Mouse (Mus musculus): ENCODE results near the gene Tbc1d8b. TPM values are rescaled to one million over a fixed set of nuclear protein-coding genes. Genes with fewer than 3 reads are reported as not detected.
A peak's percentile ranks its signal among the peaks of the same experiment; 100 is the strongest.

The Tbc1d8b gene
- total RNA-seq, 2 experiments from 2014 or later: 5.5 to 5.9 TPM

GRCm38 (mm10) chrX:139780988-139781387, 96.2 kb downstream of the Tbc1d8b start:
- DNase-seq: no peak

DNA sequence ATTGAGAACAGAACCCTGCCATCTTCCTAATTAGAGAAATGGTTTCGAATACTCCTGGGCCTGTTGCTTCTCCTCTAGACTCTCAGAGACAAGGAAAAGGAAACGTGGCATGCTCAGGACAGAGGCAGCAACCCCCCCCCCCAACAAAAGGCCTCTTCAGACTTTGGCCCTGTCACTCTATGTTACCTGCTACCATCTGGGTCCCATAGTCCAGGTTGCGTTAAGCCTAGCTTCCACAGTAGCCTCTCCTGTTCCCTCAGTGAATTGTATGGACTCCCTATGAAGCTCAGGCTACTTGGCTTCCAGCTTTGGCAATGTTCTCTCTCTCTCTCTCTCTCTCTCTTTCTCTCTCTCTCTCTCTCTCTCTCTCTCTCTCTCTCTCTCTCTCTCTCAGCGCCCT, 96.8 kb downstream of the Tbc1d8b start:
- DNase-seq: no peak

- no peak for DNase-seq
These were observed 97.7 kb downstream of the Tbc1d8b start, which contains the start of gene Ripply1 for GRCm38 (mm10) chrX:139782278-139783044. Gene Ripply1 (minus strand): TSS chrX:139782353.

DNA sequence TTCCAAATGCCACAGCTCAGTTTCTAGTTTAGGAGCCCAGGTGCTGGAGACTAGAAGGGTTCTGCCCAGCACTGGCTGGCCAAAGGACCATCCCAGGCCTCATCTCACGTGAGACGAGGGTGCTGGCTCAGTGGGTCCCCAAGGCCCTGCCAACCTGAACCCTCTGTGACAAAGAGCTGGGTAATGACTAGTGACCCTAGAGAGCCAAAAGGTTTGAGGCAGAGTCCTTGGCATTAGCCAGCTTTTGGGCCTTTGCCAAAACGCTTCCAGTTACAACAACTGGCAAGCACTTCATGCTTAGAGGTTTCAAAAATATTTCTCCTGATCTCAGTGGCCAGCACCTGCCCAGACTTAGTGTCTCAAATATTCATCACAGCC, 98.2 kb downstream of the Tbc1d8b start:
- peak; percentile 61 for DNase-seq

- no peak for DNase-seq
These were observed 101.0 kb downstream of the Tbc1d8b start for GRCm38 (mm10) chrX:139785764-139786163.

- DNase-seq: no peak
These were observed 109.5 kb downstream of the Tbc1d8b start for GRCm38 (mm10) chrX:139794072-139794845.

DNA sequence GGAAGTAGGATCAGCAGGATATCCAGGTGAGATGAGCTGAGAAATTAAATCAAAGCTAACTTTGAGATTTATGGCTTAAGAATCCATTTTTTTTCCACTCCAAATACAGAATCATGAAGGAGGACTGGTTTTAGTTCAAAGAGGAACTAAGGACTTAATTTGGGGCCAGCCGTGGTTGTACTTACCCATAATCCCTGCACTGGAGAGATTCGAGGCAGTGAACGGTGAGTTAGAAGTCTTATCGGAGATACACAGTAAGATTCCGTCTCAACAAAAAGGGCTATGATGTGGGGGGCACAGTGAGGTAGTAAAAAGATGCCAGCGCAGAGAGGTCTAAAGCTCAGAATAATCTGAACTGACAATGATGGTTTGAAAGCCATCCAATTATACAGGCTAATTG, 111.2 kb downstream of the Tbc1d8b start:
- DNase-seq: no peak

DNA sequence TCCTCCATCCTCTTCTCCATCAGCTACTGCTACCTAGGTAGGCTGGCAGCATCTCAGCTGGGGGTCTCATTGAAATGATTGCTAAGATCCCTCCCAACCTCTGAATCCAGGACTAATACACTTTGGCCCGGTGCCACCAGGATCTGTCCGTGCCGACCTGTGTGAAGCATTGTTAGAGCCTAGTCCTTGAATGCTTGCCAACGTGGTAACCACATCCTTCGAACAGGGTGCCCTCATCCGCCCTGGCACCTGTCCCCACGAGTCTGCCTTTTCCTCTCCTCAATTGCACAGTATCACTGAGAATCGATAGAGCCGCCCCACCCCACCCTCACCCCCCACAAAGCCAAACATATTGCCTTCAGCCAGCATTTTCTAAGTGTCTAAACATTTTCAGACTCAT, 113.1 kb downstream of the Tbc1d8b start:
- DNase-seq: no peak

- no peak for DNase-seq
These were observed 115.2 kb downstream of the Tbc1d8b start for GRCm38 (mm10) chrX:139799953-139800352.

GRCm38 (mm10) chrX:139800406-139800878, 115.6 kb downstream of the Tbc1d8b start, which contains the start of gene Cldn2:
Gene Cldn2 (plus strand): TSS chrX:139800828.
- DNase-seq: no peak

Other genes starting within 250 kb of the Tbc1d8b start
- gene D330045A20Rik, start 204.6 kb upstream of the Tbc1d8b start, total RNA-seq (2021): under 1 TPM; 0.09 to 0.59 TPM
- 10 to 100 TPM; 14.8 to 17.3 TPM for gene Rnf128, start 121.7 kb upstream of the Tbc1d8b start, total RNA-seq (2021)
- not detected for gene Gm15013, start 29.5 kb downstream of the Tbc1d8b start, total RNA-seq (2021)
- gene Ripply1, start 97.4 kb downstream of the Tbc1d8b start, total RNA-seq (2021): 1 to 10 TPM in 1 of 2 experiments, under 1 TPM in 1; 0.92 to 1.7 TPM
- under 1 TPM; 0.54 to 0.65 TPM for gene Cldn2, start 115.8 kb downstream of the Tbc1d8b start, total RNA-seq (2021)
- 10 to 100 TPM; 18.9 to 19.8 TPM for gene Morc4, start 186.7 kb downstream of the Tbc1d8b start, total RNA-seq (2021)

Data from gastrocnemius, postnatal 10 days (tissue).